In the genomic region with DNA sequence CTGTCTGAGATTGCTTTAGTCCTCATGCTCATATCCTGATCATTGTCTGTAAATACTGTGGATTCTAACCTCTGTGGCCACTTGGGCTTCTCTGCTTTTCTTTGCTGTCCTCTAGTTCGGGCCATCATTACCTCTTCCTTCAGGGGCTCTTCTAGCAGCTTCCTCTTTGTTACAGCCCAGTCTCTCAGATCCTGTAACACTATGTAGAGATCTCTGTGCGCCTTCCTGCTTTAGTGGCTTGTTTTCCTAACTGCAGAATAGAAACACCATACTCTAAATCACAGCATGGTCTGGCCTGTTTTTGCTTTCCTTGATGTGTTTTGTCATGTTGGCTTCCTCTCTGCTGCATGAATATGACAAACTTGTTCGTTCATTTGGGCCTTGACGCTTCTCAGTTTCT, we compare ENCODE assay signal across 21 mouse cellular contexts. TPM values are rescaled to one million over a fixed set of nuclear protein-coding genes. Genes with fewer than 3 reads are reported as not detected.
DNase-seq lines count a peak whose midpoint lies in the region; ATAC-seq and TF ChIP-seq lines count a peak whose summit lies in the region.
"Had no signal": no experiment of that assay in that cellular context is flagged by ENCODE, and none has a peak within 500 bp of the region (broad histone marks: within the 10 kb centered on the region; RNA-seq: fewer than 3 reads in every experiment).

No protein-coding gene starts in this region.

- DNase-seq in heart, postnatal 0 days (ENCODE audit: low spot score): no peak
- DNase-seq in heart, embryonic 10.5 days (ENCODE audit: low spot score): no peak
- DNase-seq in A20 (ENCODE audit: low read depth, low spot score): peak; percentile 70
- DNase-seq in adrenal gland, adult (ENCODE audit: inconsistent age in 2 of 2, low spot score in 1 of 2): no peak
- no peak for DNase-seq in hindbrain, embryonic 11.5 days (ENCODE audit: low spot score)
- DNase-seq in gastrocnemius, postnatal 36 days: no peak
- DNase-seq: adrenal gland, adult 8-10 months; cerebellum, postnatal 14 days; gastrocnemius, postnatal 25 days; heart, postnatal 4 days; lung, postnatal 36 days; thymus, postnatal 25 days had no signal

- H3K9ac ChIP-seq in heart, postnatal 0 days (replicated peaks; ENCODE audit: low read depth, low read length): no peak overlapping the region
- H3K9ac ChIP-seq in hindbrain, embryonic 11.5 days (ENCODE audit: low read depth, low read length): no peak overlapping the region
- H3K9ac ChIP-seq: liver, embryonic 14.5 days; neural tube, embryonic 13.5 days; stomach, embryonic 15.5 days had no signal

- H3K9me3 ChIP-seq in heart, postnatal 0 days (replicated peaks; ENCODE audit: control insufficient read depth, low read length): no peaks in the 10 kb centered on the region
- no peaks in the 10 kb centered on the region for H3K9me3 ChIP-seq in heart, embryonic 10.5 days
- no peaks in the 10 kb centered on the region for H3K9me3 ChIP-seq in hindbrain, embryonic 11.5 days (ENCODE audit: control insufficient read depth, low read length)
- H3K9me3 ChIP-seq: neural tube, embryonic 13.5 days; stomach, embryonic 15.5 days had no signal

- H3K4me1 ChIP-seq in heart, postnatal 0 days (ENCODE audit: control insufficient read depth, insufficient read depth): no peaks in the 10 kb centered on the region
- H3K4me1 ChIP-seq in heart, embryonic 10.5 days: peaks cover 5% of the 10 kb centered on the region; the same call in 1 of the 2 replicates
- no peaks in the 10 kb centered on the region for H3K4me1 ChIP-seq in hindbrain, embryonic 11.5 days (replicated peaks; ENCODE audit: control insufficient read depth, insufficient read depth, low read length)
- H3K4me1 ChIP-seq: neural tube, embryonic 13.5 days; stomach, embryonic 15.5 days had no signal

- H3K4me3 ChIP-seq in heart, postnatal 0 days (ENCODE audit: low read depth, low read length): no peak overlapping the region
- H3K4me3 ChIP-seq in heart, embryonic 10.5 days: no peak overlapping the region
- no peak overlapping the region for H3K4me3 ChIP-seq in hindbrain, embryonic 11.5 days (ENCODE audit: low read depth, low read length)
- H3K4me3 ChIP-seq: neural tube, embryonic 13.5 days; stomach, embryonic 15.5 days had no signal

- WGBS in heart, postnatal 0 days: 50% methylated on average over 4 of the region's 4 CpGs
- WGBS in heart, embryonic 10.5 days: 62% methylated on average over 4 of the region's 4 CpGs
- 71% methylated on average over 4 of the region's 4 CpGs for WGBS in hindbrain, embryonic 11.5 days

- TF ChIP-seq EP300 in heart, postnatal 0 days (IDR thresholded peaks at IDR 0.05; ENCODE audit: low read depth): no peak

- ATAC-seq in heart, postnatal 0 days (ENCODE audit: insufficient read depth, low read depth): no peak
- peak; percentile 71 for ATAC-seq in CD4-positive, CD25-positive, alpha-beta regulatory T cell, adult 4 months
- ATAC-seq in inflammation-experienced regulatory T-cells, adult 6 months: peak; percentile 72
- no peak for ATAC-seq in hindbrain, embryonic 11.5 days (ENCODE audit: low FRiP score)
- ATAC-seq: forebrain, embryonic 14.5 days; intestine, embryonic 16.5 days; midbrain, embryonic 16.5 days; Patski had no signal

- no peaks in the 10 kb centered on the region for H3K27me3 ChIP-seq in heart, postnatal 0 days (ENCODE audit: control insufficient read depth, insufficient read depth, low read length)
- H3K27me3 ChIP-seq in heart, embryonic 10.5 days (ENCODE audit: insufficient read depth, poor library complexity, severe bottlenecking): no peaks in the 10 kb centered on the region
- H3K27me3 ChIP-seq in hindbrain, embryonic 11.5 days (ENCODE audit: control insufficient read depth, insufficient read depth, low read length): no peaks in the 10 kb centered on the region
- H3K27me3 ChIP-seq: neural tube, embryonic 13.5 days; Patski; stomach, embryonic 15.5 days had no signal

- intact Hi-C loops in gastrocnemius, postnatal 36 days (cut with DNase I): no loop called here

- no peak for TF ChIP-seq CTCF in heart, postnatal 0 days (IDR thresholded peaks at IDR 0.05; ENCODE audit: low read depth)

- H3K36me3 ChIP-seq in heart, postnatal 0 days (replicated peaks; ENCODE audit: control insufficient read depth, insufficient read depth, low read length): no peaks in the 10 kb centered on the region
- H3K36me3 ChIP-seq in heart, embryonic 10.5 days: no peaks in the 10 kb centered on the region
- H3K36me3 ChIP-seq in hindbrain, embryonic 11.5 days (ENCODE audit: control insufficient read depth, insufficient read depth, low read length): no peaks in the 10 kb centered on the region
- H3K36me3 ChIP-seq: neural tube, embryonic 13.5 days; stomach, embryonic 15.5 days had no signal

- H3K27ac ChIP-seq in heart, postnatal 0 days (ENCODE audit: low read depth): peak overlapping the region; percentile 38; the same call in 1 of the 2 replicates
- H3K27ac ChIP-seq in heart, embryonic 10.5 days: no peak overlapping the region
- no peak overlapping the region for H3K27ac ChIP-seq in hindbrain, embryonic 11.5 days (ENCODE audit: low read depth, low read length)
- H3K27ac ChIP-seq: liver, embryonic 14.5 days; neural tube, embryonic 13.5 days; stomach, embryonic 15.5 days had no signal

- H3K4me2 ChIP-seq in heart, postnatal 0 days (ENCODE audit: low read depth, low read length): no peak overlapping the region
- H3K4me2 ChIP-seq in hindbrain, embryonic 11.5 days (replicated peaks; ENCODE audit: low read depth, low read length): no peak overlapping the region
- H3K4me2 ChIP-seq: neural tube, embryonic 13.5 days; stomach, embryonic 15.5 days had no signal

RNA-seq across cellular contexts. Expression of gene Stim2, which starts 21.2 kb away (rescaled TPM):
- 16.3 and 17.2 TPM in 2 replicates for total RNA-seq in heart, postnatal 0 days (2014; rRNA removed; ENCODE audit: low replicate concordance)
- polyA plus RNA-seq in heart, postnatal 0 days (2015; fragmentation: Nextera tagmentation; extraction: Ambion mirVana): 7.1 and 7.8 TPM in 2 replicates
- polyA plus RNA-seq in heart, embryonic 10.5 days (2016; fragmentation: Nextera tagmentation; extraction: Ambion mirVana): 12.5 and 15.2 TPM in 2 replicates
- 10 to 100 TPM; 20.9 to 27.9 TPM for polyA plus RNA-seq in CD4-positive, CD25-positive, alpha-beta regulatory T cell, adult 4 months (2017; shearing (Covaris generic))
- polyA plus RNA-seq in inflammation-experienced regulatory T-cells, adult 6 months (2017; shearing (Covaris generic)): 10 to 100 TPM; 17.0 to 31.7 (median 27.5) TPM
- 18.5 and 26.8 TPM in 2 replicates for polyA plus RNA-seq in hindbrain, embryonic 11.5 days (2014; fragmentation: Nextera tagmentation; extraction: Ambion mirVana)
- total RNA-seq in gastrocnemius, postnatal 36 days (2021): 10 to 100 TPM; 35.7 to 49.3 TPM

Comparison
In these comparisons a context has a peak if more than half of its experiments do, and no peak if none do; other contexts are left out.
1. ATAC-seq: peak in CD4-positive, CD25-positive, alpha-beta regulatory T cell, adult 4 months (single experiment) and inflammation-experienced regulatory T-cells, adult 6 months (single experiment); none in heart, postnatal 0 days (single experiment) and hindbrain, embryonic 11.5 days (single experiment).